Mouse (Mus musculus) CD8-positive naive resting alpha-beta T cell, adult 57 days (primary cell): Measurements from ENCODE around the gene Pdlim1. TPM values are rescaled to one million over a fixed set of nuclear protein-coding genes. Genes with fewer than 3 reads are reported as not detected.

Experiments
- total RNA-seq: library from RNA; stranded (reverse); gene quantifications from one replicate; pipeline ENCODE4 v1.2.4, GENCODE M21; 2023

Gene Pdlim1
- total RNA-seq: 206 TPM

DNA sequence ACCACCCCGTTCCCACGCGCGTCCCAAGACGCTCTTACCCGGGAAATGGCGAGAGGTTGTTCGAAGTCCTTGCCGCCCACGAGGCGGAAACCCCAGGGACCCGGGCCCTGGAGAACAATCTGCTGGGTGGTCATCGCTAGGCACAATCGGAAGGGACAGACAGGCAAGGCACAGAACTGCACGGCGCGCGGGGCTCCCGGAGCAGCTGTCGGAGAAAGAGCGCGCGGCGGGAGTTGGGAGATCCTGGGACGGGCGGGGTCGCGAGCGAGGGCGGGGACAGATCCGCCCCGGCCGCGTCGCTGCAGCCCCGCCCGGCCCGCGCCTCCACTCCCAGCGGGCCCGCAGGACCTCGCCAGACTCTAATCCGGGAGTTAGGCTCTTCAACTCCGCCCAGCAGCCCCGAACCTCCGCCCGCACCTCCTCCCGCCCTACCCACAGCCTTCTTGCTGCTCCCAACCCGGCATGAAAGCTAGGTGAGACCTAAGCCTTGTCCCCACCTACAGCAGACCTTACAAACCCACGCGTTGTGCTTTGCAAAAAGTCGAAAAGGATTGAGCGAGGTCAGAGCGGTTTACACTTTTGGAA, at the start of gene Pdlim1:
TSS of gene Pdlim1 (minus strand) at position 535 of the 585 bp plus-strand sequence.

DNA sequence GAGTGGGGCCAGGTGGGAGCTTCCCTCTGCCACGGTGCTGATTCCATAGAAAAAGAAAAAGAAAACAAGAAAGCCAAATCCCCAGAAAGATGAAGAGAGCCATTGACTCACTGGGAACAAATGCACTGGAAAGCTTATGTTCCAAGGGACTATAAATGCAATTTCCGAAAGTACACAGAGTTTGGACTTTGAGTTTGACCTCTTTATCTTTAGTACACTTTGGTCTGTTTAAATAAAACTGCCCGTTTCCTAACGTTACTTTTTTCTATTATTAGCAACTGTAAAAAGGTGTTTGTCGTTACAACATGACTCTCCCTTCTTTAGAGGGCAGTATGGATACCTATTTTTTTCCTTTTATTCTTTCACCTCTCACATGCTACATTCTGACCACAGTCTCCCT, 84.5 kb downstream of the Pdlim1 start, which contains the start of gene Cyp2c70:
TSS of gene Cyp2c70 (minus strand) at position 174 of the 400 bp plus-strand sequence.

Other genes starting within 250 kb of the Pdlim1 start
- gene Cyp2c54, start 198.0 kb downstream of the Pdlim1 start, total RNA-seq: not detected
- gene Cyp2c50, start 182.2 kb downstream of the Pdlim1 start, total RNA-seq: not detected
- not detected for gene Cyp2c70, start 84.5 kb downstream of the Pdlim1 start, total RNA-seq
- gene Sorbs1, start 241.9 kb upstream of the Pdlim1 start, total RNA-seq: 19.0 TPM